Mouse (Mus musculus) stomach, postnatal 0 days (tissue): ENCODE measurements around the gene Mecom. TPM values are rescaled to one million over a fixed set of nuclear protein-coding genes. Genes with fewer than 3 reads are reported as not detected.
"Not testable (repeated sequence)": the region's sequence is repeated elsewhere in the genome, so short reads cannot be mapped to it uniquely, and the experiment has no call there.

Source experiments
- ATAC-seq: fragments of 200-750 bp; cut with Nextera tagmentation; 2 replicates; pipeline ENCODE4 v1.8.0; 2017; ENCODE audit not compliant: low FRiP score, low TSS enrichment
- DNase-seq: peaks from one replicate; pipeline ENCODE4 v3.0.0-alpha.2; 2016; ENCODE audit warnings: low spot score
- H3K27ac ChIP-seq: fragments of 300-500 bp; sonication (generic); replicated peaks from 2 replicates; pipeline ENCODE4 v1.5.1; 2014; ENCODE audit warnings: mild to moderate bottlenecking, control low read depth
- H3K27me3 ChIP-seq: fragments of 300-500 bp; sonication (generic); 2 replicates; pipeline ENCODE4 v1.6.1; 2014; ENCODE audit warnings: low read length; ENCODE audit not compliant: control insufficient read depth, insufficient read depth
- H3K36me3 ChIP-seq: fragments of 300-500 bp; sonication (generic); 2 replicates; pipeline ENCODE4 v1.6.1; 2014; ENCODE audit warnings: low read length, mixed read lengths; ENCODE audit not compliant: control insufficient read depth, insufficient read depth
- H3K4me1 ChIP-seq: fragments of 300-500 bp; sonication (generic); replicated peaks from 2 replicates; pipeline ENCODE4 v1.6.1; 2014; ENCODE audit warnings: antibody characterized with exemption; ENCODE audit not compliant: control insufficient read depth, insufficient read depth
- H3K4me2 ChIP-seq: fragments of 300-500 bp; sonication (generic); replicated peaks from 2 replicates; pipeline ENCODE4 v1.6.1; 2014; ENCODE audit warnings: low read depth, mild to moderate bottlenecking, control low read depth, moderate library complexity
- H3K4me3 ChIP-seq: fragments of 300-500 bp; sonication (generic); 2 replicates; pipeline ENCODE4 v1.5.1; 2014; ENCODE audit warnings: low read depth, low read length, control low read depth
- H3K9ac ChIP-seq: fragments of 300-500 bp; sonication (generic); 2 replicates; pipeline ENCODE4 v1.6.1; 2014; ENCODE audit warnings: mild to moderate bottlenecking, low read length, control low read depth, mixed read lengths
- H3K9me3 ChIP-seq: fragments of 300-500 bp; sonication (generic); 2 replicates; pipeline ENCODE4 v1.6.1; 2016; ENCODE audit warnings: low read length; ENCODE audit not compliant: control insufficient read depth
- CTCF ChIP-seq: IDR thresholded peaks from 2 replicates; pipeline ENCODE4 v1.5.1; 2016; ENCODE audit warnings: antibody characterized with exemption, low read depth, mild to moderate bottlenecking, moderate library complexity
- EP300 ChIP-seq: optimal IDR thresholded peaks from 2 replicates; pipeline ENCODE3; 2016; ENCODE audit warnings: antibody characterized with exemption
- WGBS: fragments of 180-500 bp; shearing (Covaris S2); extraction: QIAGEN DNeasy Blood & Tissue Kit; methylation state at CpG from one replicate; pipeline ENCODE4 v1.1.7; 2014; 5-methylcytosine and 5-hydroxymethylcytosine counted together
- polyA plus RNA-seq: library from polyadenylated mRNA; unstranded; fragments of >200 nt; fragmentation: Nextera tagmentation; extraction: Ambion mirVana; gene quantifications from 2 replicates; pipeline ENCODE4 v1.2.1, GENCODE M21; 2015

Gene Mecom
- polyA plus RNA-seq, 1 experiment from 2014 or later: 25.7 TPM

DNA sequence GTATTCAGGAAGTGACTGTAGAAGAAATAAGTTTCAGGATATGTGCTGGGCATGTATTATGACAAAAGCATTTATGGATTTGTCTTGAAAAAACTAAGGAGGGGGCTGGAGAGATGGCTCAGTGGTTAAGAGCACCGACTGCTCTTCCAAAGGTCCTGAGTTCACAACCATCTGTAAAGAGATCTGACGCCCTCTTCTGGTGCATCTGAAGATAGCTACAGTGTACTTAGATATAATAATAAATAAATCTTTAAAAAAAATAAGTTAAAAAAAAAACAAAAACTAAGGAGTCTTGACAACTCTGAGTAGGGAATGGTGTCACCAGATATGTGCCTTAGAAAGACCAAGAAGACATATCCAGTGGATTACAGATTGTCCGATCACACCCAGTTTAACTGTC is 27.1 kb downstream of the Mecom start:
- not testable (repeated sequence) for H3K27me3 ChIP-seq, H3K36me3 ChIP-seq, H3K9ac ChIP-seq, DNase-seq, H3K9me3 ChIP-seq, H3K27ac ChIP-seq, H3K4me3 ChIP-seq, ATAC-seq, H3K4me1 ChIP-seq, H3K4me2 ChIP-seq
- 54% methylated on average over 3 of the region's 3 CpGs for WGBS
- TF ChIP-seq CTCF: peak; percentile 34

- DNase-seq (no peak), ATAC-seq (no peak)
- H3K36me3 ChIP-seq: no peaks in the 10 kb centered on the region
- H3K27ac ChIP-seq: no peak overlapping the region
- 63% methylated on average over 1 of the region's 1 CpGs for WGBS
- no peaks in the 10 kb centered on the region for H3K4me1 ChIP-seq
- TF ChIP-seq CTCF: no peak
- no peak for TF ChIP-seq EP300
- no peak overlapping the region for H3K9ac ChIP-seq
- H3K4me3 ChIP-seq: no peak overlapping the region
- H3K4me2 ChIP-seq: no peak overlapping the region
- no peaks in the 10 kb centered on the region for H3K9me3 ChIP-seq
- H3K27me3 ChIP-seq: no peaks in the 10 kb centered on the region
Observed at GRCm38 (mm10) chr3:30519425-30519824, 28.4 kb downstream of the Mecom start.

DNA sequence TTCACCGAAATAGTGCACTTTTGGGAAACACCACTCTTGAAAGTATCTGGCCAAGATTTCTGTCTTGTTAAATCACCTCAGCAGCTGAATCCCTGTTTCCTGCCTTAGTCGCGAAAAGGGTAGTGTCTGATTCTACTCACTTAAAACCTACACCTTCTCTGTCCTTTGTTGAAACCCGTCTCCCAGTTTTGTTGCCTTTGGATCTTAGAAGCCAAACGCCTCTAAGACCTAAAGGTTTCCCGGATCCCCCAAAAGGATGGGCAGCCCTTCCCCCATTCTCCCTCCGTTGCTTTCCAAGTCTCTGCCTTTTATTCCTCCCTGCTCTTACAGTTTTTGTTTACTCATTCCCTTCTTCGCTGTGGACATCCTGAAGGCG is 32.0 kb downstream of the Mecom start:
- H3K27ac ChIP-seq: no peak overlapping the region
- H3K9ac ChIP-seq: no peak overlapping the region
- no peaks in the 10 kb centered on the region for H3K36me3 ChIP-seq
- peak overlapping the region; percentile 43; the same call in 1 of the 2 replicates for H3K4me3 ChIP-seq
- no peaks in the 10 kb centered on the region for H3K9me3 ChIP-seq
- ATAC-seq: no peak
- H3K4me2 ChIP-seq: peak overlapping the region; percentile 72
- no peak for DNase-seq
- H3K27me3 ChIP-seq: no peaks in the 10 kb centered on the region
- 24% methylated on average over 9 of the region's 9 CpGs for WGBS
- no peaks in the 10 kb centered on the region for H3K4me1 ChIP-seq
- TF ChIP-seq CTCF: no peak

DNA sequence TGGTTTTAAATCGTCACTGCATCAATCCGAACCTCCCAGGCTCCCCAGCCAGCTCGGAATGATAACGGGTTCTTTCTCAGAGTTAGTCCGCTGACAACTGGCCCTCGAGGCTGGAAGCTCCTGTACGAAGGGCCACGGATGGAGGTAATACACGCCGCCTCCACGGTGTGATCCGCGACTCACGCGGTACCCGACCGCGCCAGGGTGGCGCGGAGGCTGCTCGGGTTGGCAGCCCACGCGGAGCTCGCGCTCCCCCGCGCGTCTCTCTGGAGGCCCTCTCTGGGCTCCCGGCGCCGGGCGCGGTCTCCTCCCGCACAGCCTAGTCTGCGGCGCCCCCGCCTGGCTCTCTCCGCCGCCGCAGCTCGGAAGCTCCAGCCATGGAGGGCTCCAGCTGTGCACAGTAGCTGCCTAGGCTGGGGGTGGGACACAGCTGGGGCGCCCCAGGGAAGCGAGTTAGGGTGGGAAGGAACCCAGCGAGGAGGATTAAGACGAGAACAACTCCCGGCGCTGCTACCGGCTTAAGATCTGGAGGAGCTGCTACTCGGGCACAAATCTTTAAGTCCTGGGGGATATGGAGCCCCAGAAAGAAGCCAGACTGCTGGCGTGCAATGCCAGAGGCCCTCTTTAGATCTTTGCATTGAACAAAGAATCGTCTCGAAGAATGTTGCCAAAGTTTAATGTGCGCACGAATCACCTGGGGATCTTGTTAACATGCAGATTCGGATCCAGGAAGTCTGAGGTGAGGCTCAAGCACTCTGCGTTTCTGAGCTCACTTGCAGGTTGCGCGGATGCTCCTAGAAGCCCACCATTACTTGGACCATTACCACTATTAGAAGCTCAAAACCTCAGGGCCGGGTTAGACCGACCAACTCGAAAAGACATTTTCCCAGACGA is 32.7 kb downstream of the Mecom start:
- peak overlapping the region; percentile 57 for H3K9ac ChIP-seq
- peak overlapping the region; percentile 43 for H3K4me3 ChIP-seq
- no peaks in the 10 kb centered on the region for H3K4me1 ChIP-seq
- ATAC-seq: peak; percentile 91
- TF ChIP-seq EP300: no peak
- peak; percentile 84 for TF ChIP-seq CTCF
- peak; percentile 90 for DNase-seq
- no peaks in the 10 kb centered on the region for H3K36me3 ChIP-seq
- H3K27me3 ChIP-seq: no peaks in the 10 kb centered on the region
- H3K27ac ChIP-seq: peak overlapping the region; percentile 70
- no peaks in the 10 kb centered on the region for H3K9me3 ChIP-seq
- H3K4me2 ChIP-seq: peak overlapping the region; percentile 72
- 2% methylated on average over 60 of the region's 62 CpGs for WGBS

DNA sequence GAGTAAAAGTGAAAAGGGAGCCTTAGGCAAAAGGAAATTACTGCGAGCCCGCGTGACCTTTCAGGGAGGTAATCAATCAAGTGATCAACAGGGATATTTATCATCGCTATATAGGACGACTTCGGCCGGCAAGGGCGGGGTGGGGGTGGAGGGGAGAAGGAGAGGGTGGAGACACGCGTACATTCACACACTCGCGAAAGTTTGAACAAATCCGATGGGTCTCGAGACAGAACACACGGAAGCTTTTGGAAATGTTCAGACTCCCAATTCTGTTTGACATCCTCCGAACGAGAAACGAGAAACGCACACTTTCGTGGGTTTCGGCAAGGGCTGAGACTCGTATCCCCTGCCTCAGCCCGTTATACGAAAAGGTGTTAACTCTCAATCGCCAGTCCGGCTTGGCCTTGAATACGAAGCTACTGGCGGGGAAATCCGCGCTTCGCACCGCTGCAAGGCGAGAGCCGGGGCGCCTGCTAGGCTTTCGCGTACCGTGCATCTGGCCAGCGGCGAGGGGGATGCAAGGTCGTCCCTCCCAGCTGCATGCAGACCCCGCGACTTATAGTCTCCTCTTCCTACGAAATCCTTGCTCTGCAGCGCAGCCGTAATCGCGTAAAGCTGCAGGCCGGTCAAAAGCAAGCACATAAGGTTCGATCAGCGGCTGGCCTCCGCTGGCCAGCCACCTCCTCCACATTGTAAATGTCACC is 33.6 kb downstream of the Mecom start:
- peak overlapping the region; percentile 57 for H3K9ac ChIP-seq
- no peak for ATAC-seq
- H3K27ac ChIP-seq: peak overlapping the region; percentile 79
- no peaks in the 10 kb centered on the region for H3K27me3 ChIP-seq
- H3K4me2 ChIP-seq: peak overlapping the region; percentile 72
- no peaks in the 10 kb centered on the region for H3K4me1 ChIP-seq
- peak overlapping the region; percentile 43 for H3K4me3 ChIP-seq
- under 1% methylated on average over 52 of the region's 52 CpGs for WGBS
- H3K36me3 ChIP-seq: no peaks in the 10 kb centered on the region
- TF ChIP-seq CTCF: no peak
- TF ChIP-seq EP300: no peak
- no peaks in the 10 kb centered on the region for H3K9me3 ChIP-seq
- peak; percentile 61 for DNase-seq
